Mouse (Mus musculus) ES-CJ7 (cell line): ENCODE results near the gene Gm7168.
"Not testable (repeated sequence)": the region's sequence is repeated elsewhere in the genome, so short reads cannot be mapped to it uniquely, and the experiment has no call there.

Experiments
- DNase-seq: peaks from one replicate; pipeline ENCODE4 v3.0.0; 2011; ENCODE audit warnings: low read depth, low spot score

Gene Gm7168

DNA sequence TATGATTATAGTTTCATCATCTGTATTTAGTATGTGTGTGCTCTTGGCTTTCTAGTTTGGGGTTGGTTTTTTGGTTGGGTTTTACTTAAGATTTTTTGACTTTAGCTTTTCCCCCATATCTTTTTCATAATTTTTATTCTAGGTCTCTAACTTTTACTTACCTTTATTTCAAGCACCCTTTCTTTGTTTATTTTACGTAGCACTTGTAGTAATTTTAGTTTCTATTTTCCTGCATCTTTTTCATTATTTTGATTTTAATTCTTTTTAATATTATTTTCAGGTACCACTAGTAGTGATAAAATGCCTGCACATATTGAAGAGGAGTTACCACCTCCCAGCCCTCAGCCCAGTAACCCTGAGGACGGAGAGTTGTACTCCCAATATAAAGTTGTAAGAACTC is at the start of gene Gm7168:
Gene Gm7168, plus strand, starts transcription at position 301 of the 400 bp plus-strand sequence.
- DNase-seq: not testable (repeated sequence)

DNA sequence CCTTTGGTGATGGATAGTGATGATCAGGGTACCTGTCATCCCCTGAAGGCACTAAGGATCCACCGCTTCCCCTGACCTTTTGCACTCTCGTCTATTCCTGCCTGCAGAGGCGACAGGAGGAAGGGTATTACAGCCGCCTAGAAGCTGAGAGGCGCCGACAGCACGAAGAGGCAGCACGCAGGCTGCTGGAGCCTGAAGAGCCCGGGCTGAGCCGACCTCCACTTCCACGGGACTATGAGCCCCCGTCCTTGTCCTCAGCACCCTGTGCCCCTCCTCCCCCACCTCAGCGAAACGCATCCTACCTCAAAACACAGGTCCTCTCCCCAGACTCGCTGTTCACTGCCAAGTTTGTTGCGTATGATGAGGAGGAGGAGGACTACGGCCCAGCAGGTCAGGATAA is 49.3 kb upstream of the Gm7168 start:
- DNase-seq: no peak

DNA sequence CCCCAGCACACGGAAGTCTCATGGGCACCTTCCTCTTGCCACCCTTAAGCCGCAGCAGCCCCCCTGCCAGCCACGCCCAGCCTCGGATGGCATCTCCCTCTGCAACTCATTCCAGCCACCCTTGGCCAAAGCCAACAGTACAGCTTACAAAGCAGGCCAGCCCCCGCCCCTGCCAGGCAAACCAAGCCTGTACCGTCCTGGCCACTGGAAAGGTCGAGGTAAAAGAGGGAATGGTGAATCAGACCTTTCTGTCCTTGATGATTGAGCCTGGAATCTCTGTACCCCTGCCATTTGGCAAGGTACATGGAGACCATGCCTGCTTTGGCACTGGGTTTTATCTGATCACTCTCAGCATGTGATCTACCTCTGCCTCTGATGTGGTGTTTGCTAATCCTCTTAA is 48.9 kb upstream of the Gm7168 start:
- no peak for DNase-seq

DNA sequence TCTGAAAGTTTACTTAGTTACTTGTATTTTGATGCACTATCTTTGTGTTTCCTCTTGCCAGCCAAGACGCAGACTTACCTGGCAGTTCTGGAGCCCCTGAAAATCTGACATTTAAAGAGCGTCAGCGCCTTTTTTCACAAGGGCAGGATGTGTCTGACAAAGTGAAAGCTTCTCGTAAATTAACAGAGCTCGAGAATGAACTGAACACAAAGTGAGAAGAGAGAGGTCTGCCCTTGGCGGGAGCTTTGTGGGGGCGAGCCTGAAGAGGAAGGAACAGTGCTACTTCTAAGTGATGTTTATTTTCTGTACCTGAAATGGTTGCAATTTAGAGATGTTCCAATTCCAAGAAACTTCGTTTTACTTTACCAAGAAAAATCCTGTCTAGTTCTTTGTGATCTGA is 44.4 kb upstream of the Gm7168 start:
- DNase-seq: no peak

DNA sequence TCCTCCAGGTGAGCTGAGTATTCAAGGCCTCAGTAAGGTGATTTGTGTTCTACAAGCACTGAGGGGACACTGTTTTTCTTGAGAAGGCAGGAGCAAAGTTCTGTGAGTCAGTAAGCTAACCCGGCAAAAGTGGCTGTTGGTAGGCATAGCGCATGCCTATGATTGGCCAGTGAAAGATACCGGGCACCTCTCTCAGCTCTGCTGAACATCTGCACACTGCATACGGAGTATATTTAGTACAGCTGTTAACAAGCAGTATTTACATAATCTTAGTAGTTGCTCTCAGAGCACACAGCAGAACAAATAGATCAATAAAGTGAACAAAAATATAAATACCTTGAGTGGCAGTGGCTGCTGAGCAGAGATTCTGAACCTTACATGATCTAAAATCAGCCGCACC is 41.1 kb upstream of the Gm7168 start:
- DNase-seq: no peak

DNA sequence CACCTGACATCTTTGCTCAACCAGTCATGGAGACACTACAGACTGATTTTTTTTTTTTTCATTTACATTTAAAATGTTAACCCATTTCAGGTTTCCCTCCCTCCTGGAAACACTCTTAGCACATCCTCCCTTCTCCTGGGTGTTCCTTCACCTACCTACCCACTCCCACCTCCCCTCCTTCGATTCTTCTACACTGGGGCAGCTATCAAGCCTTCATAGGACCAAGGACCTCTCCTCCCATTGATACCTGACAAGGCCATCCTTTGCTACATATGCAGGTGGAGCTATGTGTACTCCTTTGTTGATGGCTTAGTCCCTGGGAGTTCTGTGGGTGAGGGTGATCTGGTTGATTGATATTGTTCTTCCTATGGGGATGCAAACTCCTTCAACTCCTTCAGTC is 40.5 kb upstream of the Gm7168 start:
- DNase-seq: no peak

DNA sequence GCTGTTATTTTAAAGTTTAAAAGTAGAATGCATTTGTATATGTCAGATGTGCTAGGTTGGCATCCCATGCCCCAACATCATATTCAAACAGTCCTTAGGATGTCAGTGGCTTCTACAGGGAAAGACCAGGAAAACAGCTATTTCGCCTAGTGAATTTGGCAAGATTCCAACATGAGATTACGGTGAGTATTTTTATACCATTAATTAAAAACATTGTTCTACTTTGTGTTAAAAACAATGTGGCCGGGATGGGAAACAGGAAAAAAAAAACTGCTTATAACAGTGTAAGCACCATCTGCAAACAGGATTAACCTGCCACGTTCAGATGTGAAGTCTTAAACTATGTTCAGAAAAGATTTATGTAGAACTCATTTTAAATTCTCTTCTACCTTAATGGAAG is 34.2 kb upstream of the Gm7168 start:
- no peak for DNase-seq

DNA sequence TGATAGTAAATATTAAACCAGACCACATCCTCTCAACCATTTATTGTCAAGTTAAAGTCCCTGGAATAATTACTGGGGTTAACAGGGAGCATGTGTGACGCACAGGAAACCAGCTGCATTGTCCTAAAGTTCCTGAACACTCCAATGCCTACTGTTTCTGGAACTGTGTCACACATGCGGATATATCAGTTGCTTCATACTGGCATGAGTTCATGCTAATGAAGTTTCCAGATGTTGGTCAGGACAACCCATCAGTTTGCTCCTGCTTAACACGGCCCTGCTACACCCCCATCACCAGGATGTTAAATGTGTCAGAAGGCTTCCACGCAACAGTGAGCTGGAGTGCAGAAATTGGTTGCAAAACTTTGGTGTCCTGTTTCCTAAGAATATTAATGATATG is 33.6 kb upstream of the Gm7168 start:
- DNase-seq: no peak

DNA sequence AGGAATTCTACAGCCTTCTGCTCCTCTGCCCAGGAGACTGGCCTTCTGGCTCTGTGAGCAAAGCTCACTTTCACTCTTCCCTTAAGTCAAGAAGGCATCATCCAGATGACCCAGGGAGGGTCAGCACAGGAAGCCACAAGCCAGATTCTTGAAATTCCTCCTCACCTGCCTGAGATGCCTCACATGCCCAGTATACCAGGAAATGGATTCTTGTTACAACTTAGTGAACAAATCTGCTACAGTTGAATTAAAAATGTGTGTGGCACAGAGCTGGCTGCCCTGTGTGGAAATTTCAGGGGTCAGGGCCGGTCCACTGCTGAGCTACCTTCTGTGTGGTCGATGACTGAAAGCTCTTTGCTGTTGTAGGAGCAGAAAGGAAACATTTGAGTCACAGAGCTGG is 27.4 kb upstream of the Gm7168 start:
- DNase-seq: no peak

DNA sequence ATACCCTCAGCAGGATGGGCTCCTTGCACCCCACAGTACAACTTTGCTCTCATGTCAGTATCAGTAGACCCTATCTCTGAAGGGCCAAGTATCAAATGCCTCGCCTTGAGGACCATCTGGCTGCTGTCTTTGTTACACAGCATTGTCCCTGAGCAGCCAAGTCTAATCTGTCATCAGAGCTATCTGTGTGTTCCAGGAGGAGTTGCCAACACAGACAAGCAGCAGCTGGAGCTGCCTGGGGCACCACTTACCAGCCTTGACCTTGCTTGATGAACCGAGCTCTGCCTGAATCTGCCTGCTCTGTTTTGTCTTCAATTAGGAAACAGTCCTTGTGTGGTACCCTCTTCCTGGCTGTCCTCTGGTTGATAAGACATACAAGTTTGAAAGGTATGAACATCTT is 24.8 kb upstream of the Gm7168 start:
- no peak for DNase-seq

DNA sequence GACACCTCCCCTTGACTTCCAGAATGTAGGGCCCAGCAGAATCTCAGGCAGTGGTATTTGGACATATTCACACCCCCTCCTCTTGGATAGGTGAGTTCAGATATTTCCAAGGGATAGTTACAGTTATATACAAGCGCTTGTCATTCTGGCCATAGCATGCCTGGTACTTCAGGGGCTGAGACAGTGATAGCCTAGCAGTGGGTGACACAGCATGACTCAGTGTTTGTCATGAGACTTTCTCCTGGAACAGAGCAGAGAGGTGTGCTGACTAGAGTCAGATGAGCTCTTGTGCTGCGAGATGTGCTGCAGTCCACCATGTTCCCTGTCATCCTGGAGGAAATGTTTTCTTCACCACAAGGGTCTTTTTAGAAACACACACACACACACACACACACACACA is 23.6 kb upstream of the Gm7168 start:
- DNase-seq: no peak

DNA sequence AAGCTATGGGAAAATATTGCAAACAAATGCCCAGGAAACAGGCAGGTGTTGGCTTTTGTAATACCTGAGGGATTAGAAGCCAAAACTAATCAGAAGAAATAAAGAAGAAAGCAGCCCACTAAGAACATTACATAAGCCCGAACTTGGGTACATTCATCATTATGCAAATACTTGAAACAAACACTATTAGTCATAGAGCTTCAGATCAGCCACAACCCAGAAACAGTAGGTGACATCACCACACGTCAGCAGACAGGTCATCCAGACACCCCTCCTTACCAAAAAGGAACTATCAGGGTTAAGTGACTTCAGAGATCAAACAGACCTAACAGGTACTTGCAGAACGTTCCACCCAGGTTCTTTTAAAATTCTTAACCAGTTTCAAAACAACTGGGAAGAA is 22.2 kb upstream of the Gm7168 start:
- no peak for DNase-seq

DNA sequence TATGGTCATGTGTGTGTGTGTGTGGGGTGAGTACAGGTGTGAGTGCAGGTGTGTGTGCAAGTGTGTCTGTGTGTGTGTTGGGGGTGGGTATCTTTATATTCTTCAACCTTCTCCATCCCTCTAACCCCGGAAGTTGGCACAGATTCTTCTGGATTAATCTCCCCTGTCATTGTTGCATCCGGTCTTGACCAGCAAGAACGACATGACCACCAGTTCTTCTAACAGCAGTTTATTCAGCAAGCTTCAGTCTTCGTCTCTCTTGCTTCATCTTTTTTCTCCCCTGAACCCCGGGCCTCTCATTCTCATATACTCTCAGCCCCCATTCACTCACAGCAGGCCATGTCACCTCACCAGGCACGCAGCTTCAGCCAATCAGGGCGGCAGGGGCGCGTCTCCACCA is 17.8 kb upstream of the Gm7168 start:
- no peak for DNase-seq

DNA sequence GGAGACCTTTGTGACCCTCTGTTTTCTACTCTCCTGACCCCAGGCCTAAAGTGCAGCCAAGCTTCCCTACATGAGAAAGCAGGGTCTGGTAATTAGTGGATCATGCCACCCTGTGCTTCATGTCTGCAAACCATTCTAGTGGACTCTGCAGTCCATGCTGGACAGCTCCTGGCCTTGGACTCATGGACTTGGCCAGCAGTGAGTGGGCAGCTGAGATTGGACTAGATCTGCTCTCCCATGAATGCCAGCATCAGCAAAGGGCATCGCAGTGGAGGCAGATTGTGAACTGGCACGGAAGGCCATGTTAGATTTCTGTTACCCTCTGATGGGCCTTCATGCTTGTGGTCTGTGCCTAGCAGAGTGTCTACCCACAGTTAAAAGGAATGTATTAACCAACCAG is 12.8 kb upstream of the Gm7168 start:
- DNase-seq: not testable (repeated sequence)

DNA sequence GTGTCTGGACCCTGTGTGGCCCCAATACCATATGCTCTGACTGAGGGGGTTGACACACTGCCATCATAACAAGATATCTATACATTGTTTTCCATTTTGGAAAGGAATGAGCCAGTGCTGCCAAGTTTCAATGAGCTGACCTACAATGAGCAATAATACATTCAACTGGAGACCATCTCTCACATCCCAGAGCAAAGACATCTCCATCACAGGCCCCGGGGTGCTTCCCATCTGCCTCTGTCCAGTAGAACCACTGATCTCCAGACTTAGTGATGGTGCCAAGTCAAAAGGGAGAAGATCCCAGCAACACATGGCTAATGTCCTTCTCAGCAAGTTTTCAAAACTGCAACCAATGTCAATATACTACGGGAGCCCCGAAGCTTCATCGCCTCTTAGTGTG is 10.4 kb upstream of the Gm7168 start:
- no peak for DNase-seq

DNA sequence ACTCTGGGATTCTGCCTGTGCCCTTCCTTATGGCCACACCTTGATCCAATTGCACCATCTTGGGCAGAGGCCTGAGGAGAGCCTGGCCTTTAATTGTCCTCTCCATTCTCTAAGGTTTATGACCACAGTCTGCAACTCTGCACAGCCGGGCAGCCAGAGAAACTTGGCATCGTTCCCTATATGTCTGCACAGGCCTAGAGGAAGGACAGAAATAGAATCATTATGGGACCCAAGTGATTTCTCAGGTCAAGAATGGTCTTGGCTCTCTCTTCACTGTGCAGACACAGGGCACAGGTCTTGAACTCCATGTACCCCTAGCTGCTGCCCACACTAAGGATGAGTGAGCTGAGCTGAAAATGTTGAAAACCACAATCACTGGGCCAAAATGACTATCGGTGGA is 9.5 kb upstream of the Gm7168 start:
- DNase-seq: no peak

DNA sequence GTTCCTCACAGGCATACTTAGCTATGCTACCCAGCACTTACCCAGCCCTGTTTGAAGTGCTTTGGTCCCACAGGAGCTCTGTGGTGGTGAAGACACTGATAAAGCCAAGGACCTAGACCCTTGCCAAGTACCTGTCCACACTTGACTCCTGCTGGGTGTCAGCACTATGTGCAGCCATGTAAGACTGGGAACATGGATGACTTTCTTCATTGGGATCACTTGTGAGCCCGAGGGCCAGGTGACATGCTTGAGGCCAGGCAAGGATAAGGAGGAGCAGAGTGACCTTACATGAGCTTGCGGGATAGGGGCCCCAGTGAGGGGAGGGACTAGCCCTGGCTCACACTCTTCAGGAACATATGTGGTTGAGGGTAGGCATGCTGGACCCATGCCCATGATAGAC is 8.9 kb upstream of the Gm7168 start:
- DNase-seq: not testable (repeated sequence)

DNA sequence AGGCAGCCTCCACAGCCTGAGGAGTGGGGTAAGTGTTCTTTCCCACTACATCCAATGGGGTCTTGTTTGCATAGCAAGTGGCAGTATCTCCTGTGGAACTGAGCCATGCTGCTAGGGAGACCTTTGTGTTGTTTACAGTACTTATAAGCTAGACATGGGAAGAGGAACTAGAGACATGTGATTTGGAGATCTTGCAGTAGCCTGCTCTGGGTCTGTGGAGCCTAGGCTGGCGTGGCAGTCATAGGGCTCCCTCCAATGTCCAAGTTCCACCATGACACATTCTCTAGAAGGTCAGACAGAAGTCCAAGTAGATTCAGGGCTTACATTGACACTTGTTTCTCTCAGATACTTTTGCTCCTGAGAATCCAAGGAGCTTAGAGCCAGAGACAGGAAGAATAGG is 7.7 kb upstream of the Gm7168 start:
- no peak for DNase-seq

DNA sequence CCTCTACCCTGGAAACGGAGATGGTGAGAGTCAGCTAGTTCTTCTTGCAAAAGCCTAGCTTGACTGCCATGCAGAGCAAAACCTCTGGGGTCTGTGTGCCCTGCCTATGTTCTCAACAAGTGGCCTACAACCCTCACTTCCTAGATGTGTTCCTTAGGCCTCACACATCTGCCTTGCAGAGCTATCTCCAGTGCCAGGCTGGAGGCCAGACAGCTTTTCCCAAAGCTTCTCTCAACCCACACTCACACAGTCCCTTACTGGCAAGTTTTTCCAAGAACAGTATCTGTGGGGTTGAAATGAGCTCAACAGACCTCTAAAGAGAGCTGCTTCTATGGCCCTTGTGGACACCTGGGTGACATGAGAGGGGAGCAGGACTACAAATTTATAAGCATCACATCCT is 3.4 kb downstream of the Gm7168 start:
- DNase-seq: not testable (repeated sequence)

DNA sequence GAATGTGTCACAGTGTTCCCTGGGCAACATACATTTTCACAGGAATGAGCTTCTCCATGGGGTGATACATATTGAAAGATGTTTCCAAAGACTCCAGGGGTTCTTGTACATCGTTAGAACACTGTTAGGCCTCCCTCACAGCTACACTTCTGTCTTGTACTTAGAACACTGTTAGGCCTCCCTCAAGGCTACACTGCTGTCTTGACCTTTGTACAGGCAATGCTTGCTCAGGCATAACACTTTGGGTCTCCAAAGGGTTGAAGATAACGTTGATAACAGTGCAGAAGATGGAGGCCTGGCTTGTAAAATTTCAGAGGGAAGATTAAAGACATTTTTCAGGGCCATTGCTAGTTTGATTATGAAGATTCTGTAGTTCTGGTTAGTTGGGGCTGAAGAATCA is 10.0 kb downstream of the Gm7168 start:
- not testable (repeated sequence) for DNase-seq

DNA sequence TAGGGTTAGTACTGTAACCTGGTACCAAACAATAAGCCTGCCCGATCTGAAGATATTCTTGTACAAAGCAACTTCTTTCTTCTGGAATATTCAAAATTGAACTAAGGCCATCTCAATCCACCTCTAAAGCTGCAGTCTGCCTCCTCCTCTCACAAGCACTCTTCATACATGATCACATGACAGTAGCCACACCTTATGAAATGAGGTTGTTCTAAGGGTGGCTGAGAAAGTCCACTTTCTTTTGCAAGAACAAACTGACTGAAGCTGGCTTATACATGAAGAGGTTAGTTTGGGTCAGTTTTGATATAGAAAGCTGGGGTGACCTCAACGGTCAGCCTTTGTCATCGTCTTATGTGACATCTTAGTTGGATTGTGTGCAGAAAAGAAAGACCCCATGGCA is 14.1 kb downstream of the Gm7168 start:
- not testable (repeated sequence) for DNase-seq

DNA sequence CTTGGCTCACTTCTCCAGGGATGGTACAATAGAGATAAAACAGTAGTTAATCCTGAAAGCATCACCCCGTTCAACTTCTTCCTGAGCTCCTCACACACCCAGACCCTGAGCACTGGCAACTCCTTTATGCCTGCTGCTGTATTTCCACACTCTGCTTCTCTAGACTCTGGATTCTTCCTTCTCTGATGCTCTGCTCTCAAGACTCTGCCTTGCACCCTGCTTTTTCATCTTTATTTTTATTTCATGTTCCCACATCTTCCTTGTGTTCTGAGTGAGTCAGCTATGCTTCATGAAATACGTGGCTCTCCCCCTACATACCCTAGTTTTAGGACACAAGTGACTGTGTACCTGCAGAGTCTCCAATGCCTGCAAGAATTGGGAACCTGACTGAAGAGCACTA is 16.9 kb downstream of the Gm7168 start:
- not testable (repeated sequence) for DNase-seq

DNA sequence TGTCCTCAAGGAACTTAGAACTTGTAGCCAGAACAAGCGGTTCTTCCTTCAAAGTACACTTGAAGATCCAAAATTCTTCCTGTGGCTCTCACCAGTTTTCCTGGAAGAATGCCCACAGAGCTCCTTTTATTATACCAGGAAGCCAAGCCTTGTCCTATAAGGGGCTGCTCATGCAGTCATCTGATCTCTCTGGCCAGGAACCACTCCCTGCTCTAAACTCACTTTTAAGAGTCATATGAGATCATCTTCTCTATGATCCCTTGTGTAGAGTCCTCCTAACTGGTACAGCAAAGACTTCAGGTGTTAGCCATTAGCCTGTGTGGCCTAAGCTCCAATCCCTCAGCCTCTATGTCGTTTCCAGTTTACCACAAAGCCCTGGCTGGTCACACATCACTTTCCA is 21.7 kb downstream of the Gm7168 start:
- not testable (repeated sequence) for DNase-seq

DNA sequence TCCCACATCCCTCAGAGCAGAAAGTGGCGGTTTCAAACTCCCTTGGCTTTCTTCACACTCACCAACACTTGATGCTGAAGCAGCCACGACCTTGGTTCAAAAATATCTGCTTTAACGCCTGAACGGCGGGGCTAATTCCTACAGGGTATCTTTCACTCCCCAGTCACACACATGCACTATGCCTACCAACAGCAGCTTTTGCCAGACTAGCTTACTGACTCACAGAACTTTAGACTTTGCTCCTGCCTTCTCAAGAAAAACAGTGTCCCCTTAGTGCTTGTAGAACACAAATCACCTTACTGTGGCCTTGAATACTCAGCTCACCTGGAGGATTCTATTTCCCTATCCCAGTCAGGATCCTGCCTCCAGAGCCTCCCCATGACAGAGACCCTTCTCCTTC is 22.6 kb downstream of the Gm7168 start:
- DNase-seq: not testable (repeated sequence)

DNA sequence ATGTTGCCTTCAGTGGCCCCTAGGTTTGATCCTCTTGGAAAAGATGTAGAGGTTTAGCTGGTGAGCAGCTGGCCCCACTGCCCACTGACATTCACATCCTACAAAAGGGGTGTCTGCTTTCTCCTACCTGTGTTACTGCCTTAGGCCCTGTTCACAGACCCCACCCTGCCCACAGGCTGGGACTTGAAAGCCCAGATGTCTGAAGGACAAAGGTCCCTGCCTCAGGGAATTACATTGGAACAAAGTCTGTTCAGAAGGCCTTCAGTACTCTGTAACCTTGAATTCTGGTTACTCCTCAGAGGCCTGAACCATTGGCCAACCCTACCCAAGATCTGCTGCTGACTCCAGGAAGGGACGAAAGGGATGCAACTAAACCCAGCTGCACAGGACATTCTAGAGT is 39.5 kb downstream of the Gm7168 start:
- DNase-seq: no peak
